Mouse (Mus musculus): ENCODE measurements around the gene 1700029I15Rik.

Gene 1700029I15Rik

GRCm38 (mm10) chr2:92373437-92373813 is 8.9 kb upstream of the 1700029I15Rik start:
- no peak for DNase-seq (ENCODE audit: low read depth, low spot score)

- peak; percentile 47 for DNase-seq (ENCODE audit: low read depth, low spot score)
Measured at GRCm38 (mm10) chr2:92374514-92374913, 7.8 kb upstream of the 1700029I15Rik start, which contains the start of the genes Pex16 and Large2. TSS of gene Pex16 (plus strand) at chr2:92374676. TSS of gene Large2 (minus strand) at chr2:92374869.

GRCm38 (mm10) chr2:92375099-92375623 is 7.2 kb upstream of the 1700029I15Rik start:
- peak; percentile 98 for DNase-seq (ENCODE audit: low read depth, low spot score)

- DNase-seq (ENCODE audit: low read depth, low spot score), result no peak
Measured at GRCm38 (mm10) chr2:92375788-92376187, 6.5 kb upstream of the 1700029I15Rik start.

GRCm38 (mm10) chr2:92376300-92376699 is 6.0 kb upstream of the 1700029I15Rik start:
- DNase-seq (ENCODE audit: low read depth, low spot score), result no peak

GRCm38 (mm10) chr2:92377320-92377719 is 5.0 kb upstream of the 1700029I15Rik start:
- DNase-seq (ENCODE audit: low read depth, low spot score), result no peak

GRCm38 (mm10) chr2:92379783-92380494 is 2.4 kb upstream of the 1700029I15Rik start:
- no peak for DNase-seq (ENCODE audit: low read depth, low spot score)

- DNase-seq (ENCODE audit: low read depth, low spot score), result no peak
Measured at GRCm38 (mm10) chr2:92380495-92381050, 1.8 kb upstream of the 1700029I15Rik start.

GRCm38 (mm10) chr2:92381161-92381560 is 1.2 kb upstream of the 1700029I15Rik start:
- DNase-seq (ENCODE audit: low read depth, low spot score), result no peak

- DNase-seq (ENCODE audit: low read depth, low spot score), result no peak
Measured at GRCm38 (mm10) chr2:92382759-92383158, 421 bp downstream of the 1700029I15Rik start.

GRCm38 (mm10) chr2:92384101-92384500 is 1.8 kb downstream of the 1700029I15Rik start:
- no peak for DNase-seq (ENCODE audit: low read depth, low spot score)

- no peak for DNase-seq (ENCODE audit: low read depth, low spot score)
Measured at GRCm38 (mm10) chr2:92385113-92386051, 3.0 kb downstream of the 1700029I15Rik start.

GRCm38 (mm10) chr2:92386821-92387570 is 4.7 kb downstream of the 1700029I15Rik start:
- no peak for DNase-seq (ENCODE audit: low read depth, low spot score)

GRCm38 (mm10) chr2:92387646-92388045 is 5.3 kb downstream of the 1700029I15Rik start:
- DNase-seq (ENCODE audit: low read depth, low spot score), result no peak

- no peak for DNase-seq (ENCODE audit: low read depth, low spot score)
Measured at GRCm38 (mm10) chr2:92388081-92388517, 5.8 kb downstream of the 1700029I15Rik start.

- DNase-seq (ENCODE audit: low read depth, low spot score), result peak; percentile 90
Measured at GRCm38 (mm10) chr2:92388891-92389641, 6.7 kb downstream of the 1700029I15Rik start.

GRCm38 (mm10) chr2:92389645-92390044 is 7.3 kb downstream of the 1700029I15Rik start:
- DNase-seq (ENCODE audit: low read depth, low spot score), result no peak

- DNase-seq (ENCODE audit: low read depth, low spot score), result no peak
Measured at GRCm38 (mm10) chr2:92390206-92390930, 8.0 kb downstream of the 1700029I15Rik start.

- DNase-seq (ENCODE audit: low read depth, low spot score), result no peak
Measured at GRCm38 (mm10) chr2:92391116-92391515, 8.8 kb downstream of the 1700029I15Rik start.
